Mouse (Mus musculus) hindbrain, postnatal 0 days (tissue): ENCODE measurements at regions not wholly inside any gene's neighbourhood (a gene's known extent, or its start where the extent isn't known, plus 50 kb on each side); places are given as distances from the start of the nearest gene placed in this dataset.

ENCODE experiments used
- ATAC-seq: fragments of 200-750 bp; cut with Nextera tagmentation; 2 replicates; pipeline ENCODE4 v1.8.0; 2017; ENCODE audit warnings: mild to moderate bottlenecking, moderate TSS enrichment, moderate library complexity
- DNase-seq: peaks from one replicate; pipeline ENCODE4 v3.0.0-alpha.2; 2015; ENCODE audit warnings: low spot score
- H3K27ac ChIP-seq: fragments of 300-500 bp; sonication (generic); 2 replicates; pipeline ENCODE4 v1.5.1; 2014; ENCODE audit warnings: mild to moderate bottlenecking
- H3K27me3 ChIP-seq: fragments of 300-500 bp; sonication (generic); 2 replicates; pipeline ENCODE4 v1.6.1; 2014; ENCODE audit warnings: low read length, mixed read lengths; ENCODE audit not compliant: insufficient read depth
- H3K36me3 ChIP-seq: fragments of 300-500 bp; sonication (generic); 2 replicates; pipeline ENCODE4 v1.6.1; 2014; ENCODE audit warnings: low read length, mixed read lengths; ENCODE audit not compliant: insufficient read depth
- H3K4me1 ChIP-seq: fragments of 300-500 bp; sonication (generic); 2 replicates; pipeline ENCODE4 v1.6.1; 2014; ENCODE audit warnings: antibody characterized with exemption, low read length, mixed read lengths; ENCODE audit not compliant: insufficient read depth
- H3K4me2 ChIP-seq: fragments of 300-500 bp; sonication (generic); 2 replicates; pipeline ENCODE4 v1.6.1; 2014; ENCODE audit warnings: low read depth, mild to moderate bottlenecking, low read length, moderate library complexity, mixed read lengths
- H3K4me3 ChIP-seq: fragments of 300-500 bp; sonication (generic); 2 replicates; pipeline ENCODE4 v1.5.1; 2014; ENCODE audit warnings: low read length
- H3K9ac ChIP-seq: fragments of 300-500 bp; sonication (generic); replicated peaks from 2 replicates; pipeline ENCODE4 v1.6.1; 2014; ENCODE audit warnings: mild to moderate bottlenecking, low read length, moderate library complexity, mixed read lengths
- H3K9me3 ChIP-seq: fragments of 300-500 bp; sonication (generic); 2 replicates; pipeline ENCODE4 v1.6.1; 2016; ENCODE audit warnings: low read length, mixed read lengths
- CTCF ChIP-seq: IDR thresholded peaks from 2 replicates; pipeline ENCODE4 v1.5.1; 2016; ENCODE audit warnings: antibody characterized with exemption, control low read depth, low read depth
- WGBS: fragments of 180-500 bp; shearing (Covaris S2); extraction: QIAGEN DNeasy Blood & Tissue Kit; methylation state at CpG from one replicate; pipeline ENCODE4 v1.1.7; 2014; 5-methylcytosine and 5-hydroxymethylcytosine counted together

DNA sequence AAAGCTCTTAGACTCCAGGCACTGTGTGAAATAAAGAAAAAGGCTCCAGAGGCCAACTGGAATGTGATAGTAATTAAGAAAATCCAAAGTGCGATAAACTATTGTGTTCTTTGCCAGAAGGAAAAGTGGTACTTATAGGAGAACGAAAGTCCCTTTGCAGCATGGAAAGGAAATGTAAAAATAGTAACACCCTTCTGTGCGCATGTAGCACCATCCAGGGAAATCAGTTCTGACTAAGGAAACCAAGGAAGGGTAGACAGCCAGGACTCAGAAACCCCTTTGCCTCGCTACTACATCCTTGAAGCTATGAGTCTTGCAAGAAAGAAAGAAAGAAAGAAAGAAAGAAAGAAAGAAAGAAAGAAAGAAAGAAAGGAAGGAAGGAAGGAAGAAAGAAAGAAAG is 67.3 kb upstream of the Tiparp start:
- H3K9me3 ChIP-seq, result no peaks in the 10 kb centered on the region
- no peaks in the 10 kb centered on the region for H3K4me1 ChIP-seq
- ATAC-seq (no peak), DNase-seq (no peak)
- H3K9ac ChIP-seq, result no peak overlapping the region
- WGBS, result 71% methylated on average over 4 of the region's 4 CpGs
- no peak overlapping the region for H3K4me2 ChIP-seq
- no peak overlapping the region for H3K4me3 ChIP-seq
- H3K27ac ChIP-seq, result no peak overlapping the region
- no peaks in the 10 kb centered on the region for H3K36me3 ChIP-seq
- no peak for TF ChIP-seq CTCF
- no peaks in the 10 kb centered on the region for H3K27me3 ChIP-seq

DNA sequence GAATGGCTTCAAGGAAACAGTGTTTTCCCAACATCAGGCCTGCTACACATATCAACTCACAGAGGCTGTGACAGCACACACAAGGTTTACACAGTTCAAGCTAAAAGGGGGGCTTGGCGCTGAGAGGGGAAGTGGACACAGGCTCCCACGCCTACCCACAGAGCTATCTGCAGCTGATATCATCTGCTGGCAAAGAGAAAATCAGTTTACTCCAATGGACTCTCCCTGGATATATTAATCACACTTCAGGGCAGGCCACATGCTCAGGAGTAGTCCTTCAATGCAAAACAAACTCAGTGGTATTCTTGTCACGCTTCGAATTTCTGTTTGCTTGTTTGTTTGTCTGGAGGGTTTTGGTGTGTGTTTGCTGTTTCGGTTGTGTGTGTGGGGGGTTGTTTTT is 67.3 kb upstream of the Ssr3 start:
- Histone ChIP-seq H3K27ac (peak overlapping the region; percentile 28; the same call in 1 of the 2 replicates), H3K4me1 (no peaks in the 10 kb centered on the region), H3K4me3 (no peak overlapping the region), H3K9me3 (no peaks in the 10 kb centered on the region), H3K27me3 (no peaks in the 10 kb centered on the region), H3K36me3 (no peaks in the 10 kb centered on the region), H3K9ac (no peak overlapping the region), H3K4me2 (no peak overlapping the region)
- peak; percentile 61; the same call in 1 of the 2 replicates for ATAC-seq
- no peak for TF ChIP-seq CTCF
- DNase-seq, result peak; percentile 47
- WGBS, result 56% methylated on average over 5 of the region's 5 CpGs

DNA sequence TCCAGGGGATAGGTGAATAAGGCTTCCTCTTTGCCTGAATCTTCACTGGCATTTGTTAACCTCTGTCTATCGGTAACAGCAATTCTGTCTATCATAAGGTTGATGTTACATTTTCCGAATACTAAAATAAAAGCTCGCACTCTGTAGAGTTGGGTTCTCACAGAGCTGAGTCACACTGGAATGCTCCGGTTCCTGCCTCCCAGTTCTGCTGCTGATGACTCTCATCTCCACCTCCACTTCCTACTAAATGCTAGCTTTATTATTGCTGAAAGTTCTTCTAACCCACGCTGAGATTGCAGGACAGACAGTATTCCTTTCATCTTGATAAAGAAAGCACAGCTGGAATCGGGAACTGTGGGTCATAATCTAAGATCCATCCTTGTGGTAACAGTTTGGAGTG is 65.5 kb upstream of the Ssr3 start:
- no peak for ATAC-seq
- WGBS, result 82% methylated on average over 6 of the region's 6 CpGs
- H3K9me3 ChIP-seq, result no peaks in the 10 kb centered on the region
- no peaks in the 10 kb centered on the region for H3K27me3 ChIP-seq
- no peaks in the 10 kb centered on the region for H3K4me1 ChIP-seq
- H3K4me2 ChIP-seq, result no peak overlapping the region
- H3K36me3 ChIP-seq, result no peaks in the 10 kb centered on the region
- no peak overlapping the region for H3K27ac ChIP-seq
- TF ChIP-seq CTCF, result no peak
- H3K4me3 ChIP-seq, result no peak overlapping the region
- DNase-seq, result no peak
- H3K9ac ChIP-seq, result no peak overlapping the region

DNA sequence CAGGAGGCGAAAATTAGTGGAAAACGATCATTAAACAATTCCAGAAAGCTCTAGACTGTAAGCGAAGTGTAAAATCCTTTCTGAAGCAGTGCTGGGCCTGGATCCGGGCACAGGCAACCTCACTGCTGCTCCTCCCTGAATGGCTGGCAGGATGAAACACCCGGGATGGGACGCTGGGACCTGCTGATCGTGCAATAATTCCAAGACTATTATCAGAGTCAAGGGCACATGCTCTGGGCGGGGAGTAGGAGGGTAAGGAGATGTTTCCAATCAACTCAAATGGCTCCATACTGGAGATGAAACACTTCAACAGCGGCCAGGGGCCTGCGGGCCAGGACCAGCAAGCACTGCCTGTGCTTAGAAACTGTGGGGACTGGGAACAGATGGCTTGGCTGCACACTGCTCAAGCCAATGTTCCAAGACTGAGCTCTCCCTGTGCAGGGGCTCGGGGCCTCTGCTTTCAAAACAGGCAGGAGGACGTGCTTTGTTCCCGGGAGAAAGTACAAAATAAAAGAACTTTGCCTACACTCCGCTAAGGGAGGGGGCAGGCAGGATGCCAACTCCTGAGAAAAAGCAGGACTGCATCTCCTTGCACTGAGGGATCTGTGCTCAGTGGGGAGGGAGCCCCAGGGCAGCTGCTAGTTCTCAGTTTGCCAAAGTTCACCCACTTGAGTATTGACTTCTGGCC is 63.3 kb upstream of the Ssr3 start:
- Histone ChIP-seq H3K4me1 (no peaks in the 10 kb centered on the region), H3K4me3 (no peak overlapping the region), H3K27ac (peak overlapping the region; percentile 33), H3K27me3 (no peaks in the 10 kb centered on the region), H3K9ac (no peak overlapping the region), H3K36me3 (no peaks in the 10 kb centered on the region), H3K9me3 (no peaks in the 10 kb centered on the region), H3K4me2 (peak overlapping the region; percentile 2; the same call in 1 of the 2 replicates)
- DNase-seq, result peak; percentile 83
- peak; percentile 95 for ATAC-seq
- 20% methylated on average over 14 of the region's 14 CpGs for whole genome bisulfite sequencing
- TF ChIP-seq CTCF, result no peak

DNA sequence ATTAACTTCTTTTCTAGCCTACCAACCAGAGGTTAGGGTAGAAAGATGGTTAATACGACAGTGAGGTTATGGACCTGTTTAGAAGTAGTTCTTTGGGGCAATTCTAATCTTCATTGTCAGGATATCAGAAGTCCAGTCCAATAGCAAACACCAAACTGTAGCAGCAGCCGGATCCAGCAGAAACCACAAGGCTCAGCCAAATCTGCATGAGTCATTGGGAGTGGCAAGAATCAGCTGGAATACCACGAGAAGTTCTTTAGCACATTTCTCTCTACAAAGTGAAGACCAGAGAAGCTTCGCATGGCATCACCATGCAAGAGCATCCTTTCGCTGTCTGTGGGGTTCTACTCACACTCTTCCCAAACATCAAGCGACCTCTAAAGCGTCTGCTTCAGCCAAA is 61.9 kb upstream of the Ssr3 start:
- DNase-seq, result no peak
- Histone ChIP-seq H3K9me3 (no peaks in the 10 kb centered on the region), H3K4me3 (no peak overlapping the region), H3K9ac (no peak overlapping the region), H3K36me3 (no peaks in the 10 kb centered on the region), H3K27ac (no peak overlapping the region), H3K27me3 (no peaks in the 10 kb centered on the region), H3K4me1 (no peaks in the 10 kb centered on the region), H3K4me2 (no peak overlapping the region)
- WGBS, result 96% methylated on average over 7 of the region's 7 CpGs
- no peak for TF ChIP-seq CTCF
- no peak for ATAC-seq

GRCm38 (mm10) chr3:65449176-65449575 is 56.8 kb upstream of the Ssr3 start:
- H3K9ac ChIP-seq, result no peak overlapping the region
- no peaks in the 10 kb centered on the region for H3K9me3 ChIP-seq
- H3K27me3 ChIP-seq, result no peaks in the 10 kb centered on the region
- H3K4me1 ChIP-seq, result no peaks in the 10 kb centered on the region
- H3K4me2 ChIP-seq, result no peak overlapping the region
- 91% methylated on average over 1 of the region's 1 CpGs for WGBS
- H3K36me3 ChIP-seq, result no peaks in the 10 kb centered on the region
- no peak overlapping the region for H3K4me3 ChIP-seq
- DNase-seq (no peak), ATAC-seq (no peak)
- no peak for TF ChIP-seq CTCF
- no peak overlapping the region for H3K27ac ChIP-seq

DNA sequence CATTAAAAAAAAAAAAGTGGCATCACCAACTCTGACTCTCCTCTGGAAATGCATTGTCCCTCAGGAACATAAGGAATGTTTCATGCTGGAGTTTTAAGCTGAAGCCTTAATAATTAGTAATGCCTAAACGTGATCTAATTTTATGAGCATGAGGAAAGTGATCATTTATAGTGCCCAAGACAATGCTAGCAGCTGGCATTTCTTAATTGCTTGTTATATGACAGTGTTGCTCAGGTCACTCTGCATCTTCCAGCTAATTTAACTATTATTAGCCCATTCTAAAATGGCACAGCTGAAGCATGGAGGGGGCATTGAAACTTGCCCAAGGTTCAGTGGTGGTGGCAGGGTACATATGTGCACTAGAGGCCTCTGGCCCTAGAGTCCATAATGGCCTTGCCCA is 51.3 kb upstream of the Ssr3 start:
- Histone ChIP-seq H3K9me3 (no peaks in the 10 kb centered on the region), H3K4me1 (peaks cover 14% of the 10 kb centered on the region), H3K4me2 (no peak overlapping the region), H3K27me3 (no peaks in the 10 kb centered on the region), H3K9ac (no peak overlapping the region), H3K4me3 (no peak overlapping the region), H3K36me3 (no peaks in the 10 kb centered on the region), H3K27ac (no peak overlapping the region)
- ATAC-seq, result no peak
- WGBS, result 19% methylated on average over 1 of the region's 1 CpGs
- TF ChIP-seq CTCF, result no peak
- no peak for DNase-seq
